Mouse (Mus musculus) heart, postnatal 10 days (tissue): ENCODE results near the gene Fbxw5. TPM values are rescaled to one million over a fixed set of nuclear protein-coding genes. Genes with fewer than 3 reads are reported as not detected.
"Not testable (repeated sequence)": the region's sequence is repeated elsewhere in the genome, so short reads cannot be mapped to it uniquely, and the experiment has no call there.

Source experiments
- DNase-seq, 2 experiments: peaks; one replicate each; pipeline ENCODE4 v3.0.0; 2021
- intact Hi-C: fragments of 180-260 bp; cut with DNase I; formaldehyde crosslinking; loops from one replicate; pipeline ENCODE4 v1.15.1; 2025
- total RNA-seq, 2 experiments: library from RNA; stranded (reverse); gene quantifications; 2 replicates each; pipeline ENCODE4 v1.2.3; 2021

The Fbxw5 gene
- total RNA-seq, 2 experiments from 2014 or later = 93.1 to 93.4 TPM

DNA sequence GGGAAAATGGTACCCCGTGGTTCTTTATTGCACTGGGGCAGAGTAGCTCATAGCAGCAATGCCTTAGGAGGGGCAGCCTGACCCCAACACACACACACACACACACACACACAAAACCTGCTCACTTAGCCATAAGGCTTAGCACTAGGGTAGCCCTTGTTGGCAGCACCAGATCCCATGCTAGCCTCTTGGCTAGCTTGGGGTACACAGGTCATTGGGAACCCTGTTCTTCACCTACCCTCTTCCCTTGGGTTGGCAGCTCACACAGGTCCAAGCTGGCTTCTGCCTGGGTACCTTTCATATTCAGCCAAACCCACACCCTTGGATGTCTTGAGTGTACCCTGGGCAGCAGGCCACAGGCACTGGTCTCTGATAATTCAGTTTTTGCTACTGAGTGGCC is 4.5 kb downstream of the Fbxw5 start:
- no peak for DNase-seq
- intact Hi-C loops = no loop called here

DNA sequence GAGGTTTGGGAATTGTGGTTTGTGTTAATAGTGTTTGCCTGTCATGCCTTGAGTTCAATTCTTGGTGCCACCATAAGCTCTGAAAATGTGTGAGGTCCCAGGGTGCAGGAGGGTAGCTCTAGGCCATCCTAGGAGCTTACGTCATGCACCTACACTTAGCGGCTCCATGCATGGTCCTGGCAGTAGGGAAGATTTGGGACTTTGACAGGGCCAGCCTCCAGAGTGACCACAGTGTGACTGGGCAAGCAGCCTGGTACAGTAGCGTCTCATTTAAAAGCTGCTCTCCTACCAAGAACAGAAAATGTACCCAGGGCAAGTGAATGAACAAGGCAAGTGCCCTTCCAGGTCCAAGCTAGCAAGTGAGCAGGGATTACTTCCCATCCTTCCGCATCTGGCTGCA is 5.3 kb downstream of the Fbxw5 start:
- intact Hi-C loops = no loop called here
- DNase-seq = no peak

DNA sequence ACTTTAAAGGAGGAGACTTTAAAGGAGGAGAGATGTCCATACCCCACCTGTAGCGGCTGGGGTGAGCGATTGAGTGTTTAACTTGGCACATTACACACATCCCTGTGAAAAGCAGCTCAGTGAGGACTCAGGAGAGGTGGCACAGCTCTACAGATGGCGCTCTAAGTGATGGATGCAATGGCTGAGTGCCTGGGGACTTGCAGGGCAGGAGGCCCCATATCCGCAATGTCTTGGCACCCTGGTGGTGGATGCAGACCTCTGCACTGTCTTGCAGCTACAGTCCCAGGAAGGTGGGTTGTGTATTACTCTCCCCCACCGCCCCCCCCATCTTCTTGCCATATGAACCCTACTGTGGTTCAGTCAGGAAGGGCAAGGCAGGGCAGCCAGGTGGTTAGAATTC is 6.4 kb downstream of the Fbxw5 start:
- peak; percentile 23 to 27 for DNase-seq
- intact Hi-C loops = no loop called here

DNA sequence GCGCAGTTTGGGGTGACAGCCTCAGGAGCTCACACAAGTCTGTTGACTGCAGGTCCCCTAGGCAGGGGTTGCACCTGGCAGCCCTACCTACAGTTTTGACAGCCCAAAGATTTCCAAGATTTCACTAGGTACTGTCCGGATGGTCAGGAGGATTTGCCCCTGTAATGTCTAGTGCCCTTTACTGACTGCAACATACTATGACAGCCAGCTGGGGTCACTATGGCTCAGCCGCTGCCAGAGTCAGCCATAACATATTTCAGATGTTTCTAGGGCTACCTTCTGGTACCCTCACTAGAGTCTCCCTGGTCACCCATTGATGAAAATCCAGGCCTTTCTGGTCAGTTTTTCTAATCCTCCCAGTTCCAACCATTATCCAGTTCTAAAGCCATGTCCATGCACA is 9.4 kb downstream of the Fbxw5 start:
- intact Hi-C loops = loop anchor here (1.0 kb wide), 1 partner anchor 40 kb away; no protein-coding TSS in a partner anchor
- peak in 1 of 2 experiments; percentile 12 for DNase-seq

DNA sequence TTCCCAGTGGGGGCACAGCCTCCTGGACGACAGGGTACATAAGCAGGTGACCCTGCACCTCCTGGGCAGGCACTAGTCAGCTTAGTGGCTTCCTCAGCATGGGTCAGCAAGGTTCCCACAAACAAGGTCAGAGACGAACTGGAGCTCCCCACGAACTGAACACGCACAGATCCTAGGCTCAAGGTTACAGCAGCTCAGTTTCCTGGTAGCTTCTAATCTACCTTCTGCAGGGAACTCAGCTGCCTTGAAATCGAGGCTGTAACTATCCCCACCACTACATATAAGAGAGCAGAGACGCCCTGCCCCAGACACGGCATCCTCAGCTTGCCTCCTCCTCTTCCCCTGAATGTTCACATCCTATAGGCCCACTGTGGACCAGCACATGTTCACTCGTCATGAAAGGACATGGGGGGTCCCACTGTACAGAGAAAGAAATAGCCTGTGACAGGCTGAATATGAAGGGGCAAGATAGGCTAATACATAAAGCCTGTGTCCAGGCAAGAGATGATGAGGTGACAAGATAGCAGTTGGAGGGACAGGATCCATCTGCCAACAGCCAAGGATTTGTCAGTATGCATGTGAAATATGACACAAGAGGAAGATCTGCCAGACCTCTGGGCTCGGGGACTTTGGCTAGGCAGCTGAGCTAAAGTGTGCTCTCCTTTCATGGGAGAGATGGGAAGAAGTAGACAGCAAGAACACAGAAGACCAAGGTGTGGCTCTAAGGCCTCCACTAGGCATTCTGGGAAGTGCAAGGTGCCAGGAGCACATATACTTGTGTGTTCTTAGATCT is 26.2 kb downstream of the Fbxw5 start:
- intact Hi-C loops = no loop called here
- DNase-seq = no peak

DNA sequence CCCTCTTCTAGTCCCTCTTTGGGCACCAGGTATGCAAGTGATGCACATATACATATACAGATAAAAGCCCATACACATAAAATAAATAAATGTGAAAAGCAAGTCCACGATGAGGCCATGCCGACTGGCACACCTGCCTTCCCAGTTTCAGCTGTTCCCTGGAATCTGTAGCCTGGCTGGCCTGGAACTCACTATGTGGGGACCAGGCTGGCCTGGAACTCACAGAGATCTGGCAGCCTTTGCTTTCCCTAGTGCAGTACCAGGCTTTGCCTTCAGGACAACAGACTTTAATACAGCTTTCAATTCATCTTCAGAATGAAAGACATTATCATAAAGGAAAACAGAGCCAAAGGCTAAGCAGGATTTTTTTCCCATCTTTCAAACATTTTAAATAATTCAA is 33.2 kb downstream of the Fbxw5 start:
- intact Hi-C loops = no loop called here

DNA sequence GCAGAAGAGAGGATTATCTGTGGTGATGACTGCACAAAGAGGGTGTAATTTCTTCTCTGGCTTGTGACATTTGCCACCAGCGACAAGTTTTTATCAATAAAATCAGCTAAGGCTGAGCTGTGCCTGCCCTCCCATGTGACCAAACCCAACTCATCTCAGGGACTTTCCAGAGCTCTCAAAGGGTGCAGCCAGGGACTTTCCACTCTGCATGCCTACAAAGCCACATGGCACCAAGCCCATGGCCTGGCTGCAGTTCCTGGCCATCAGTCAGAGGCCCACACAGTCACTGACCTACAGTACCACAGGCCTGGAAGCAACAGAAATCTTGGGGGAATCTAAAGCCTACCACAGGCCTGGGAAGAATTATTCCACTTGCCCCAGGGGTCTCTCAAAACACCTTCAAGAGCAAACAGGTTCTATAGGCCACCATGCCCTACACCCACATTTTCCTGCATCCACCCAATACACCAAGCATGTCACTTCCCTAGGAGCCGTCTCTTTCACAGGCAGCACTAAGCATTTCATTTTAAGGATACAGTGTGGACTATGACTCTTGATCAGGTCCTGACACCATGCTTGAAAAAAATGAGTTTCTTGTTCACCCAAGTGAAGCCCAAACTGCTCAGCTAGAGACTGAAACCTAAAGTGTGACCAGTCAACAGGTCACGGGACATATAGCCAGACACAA is 33.8 kb downstream of the Fbxw5 start:
- intact Hi-C loops = no loop called here
- DNase-seq = peak; percentile 91

More for the DNA sequence above, 33.2 kb downstream of the Fbxw5 start:
- no peak for DNase-seq

DNA sequence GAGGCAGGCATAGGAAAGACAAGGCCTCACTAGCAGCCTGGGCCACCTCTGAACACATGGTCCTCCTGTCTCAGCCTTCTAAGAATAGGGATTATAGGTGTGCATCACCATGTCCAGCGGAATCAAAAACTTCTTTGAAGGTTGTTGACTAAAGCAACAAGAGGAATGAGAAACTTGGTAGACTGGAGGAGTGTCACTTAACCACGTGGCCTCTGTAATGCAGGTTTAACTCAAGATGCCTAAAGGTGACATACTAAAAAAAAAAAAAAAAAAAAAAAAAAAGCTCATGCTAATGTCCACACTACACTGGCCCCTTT is 34.3 kb downstream of the Fbxw5 start:
- DNase-seq = no peak
- intact Hi-C loops = no loop called here

DNA sequence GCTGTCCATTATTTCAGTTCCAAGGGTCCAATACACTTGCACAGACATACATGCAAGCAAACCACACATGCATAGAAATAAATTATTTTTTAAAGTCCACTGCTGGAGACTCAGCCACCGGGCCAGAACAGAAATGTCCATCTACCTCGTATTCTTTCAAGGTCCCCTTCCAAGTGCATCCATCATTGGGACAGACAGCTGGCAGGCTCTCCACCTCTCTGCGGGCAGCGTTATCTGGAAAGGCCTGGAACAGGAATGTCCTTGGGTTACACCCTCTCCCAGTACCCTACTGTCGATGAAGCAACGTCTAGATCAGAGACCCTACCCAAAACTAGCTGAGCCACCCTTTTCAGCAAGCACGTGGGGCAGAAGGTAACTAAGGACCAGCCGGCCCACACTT is 36.0 kb downstream of the Fbxw5 start:
- intact Hi-C loops = no loop called here
- DNase-seq = peak in 1 of 2 experiments; percentile 44

DNA sequence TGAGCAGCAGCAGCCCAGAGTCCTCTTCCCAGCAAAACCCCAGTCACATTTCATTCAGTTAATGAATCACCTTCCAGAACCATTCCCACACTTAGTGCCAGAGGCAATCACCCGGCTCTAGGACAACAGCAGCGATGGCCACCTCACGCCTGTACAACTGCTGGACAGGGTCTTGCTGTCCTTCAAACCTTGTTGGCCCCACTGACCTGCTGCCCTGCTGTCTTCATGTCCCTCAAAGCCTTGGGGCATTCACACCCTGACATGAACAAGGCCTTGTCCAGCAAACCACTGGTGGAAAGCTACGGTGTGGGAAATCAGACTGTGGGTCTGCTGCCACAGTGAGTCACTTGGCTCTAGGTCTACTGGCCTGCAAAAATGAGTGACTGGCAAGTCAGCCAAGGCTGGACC is 40.0 kb downstream of the Fbxw5 start:
- no peak for DNase-seq
- intact Hi-C loops = no loop called here

DNA sequence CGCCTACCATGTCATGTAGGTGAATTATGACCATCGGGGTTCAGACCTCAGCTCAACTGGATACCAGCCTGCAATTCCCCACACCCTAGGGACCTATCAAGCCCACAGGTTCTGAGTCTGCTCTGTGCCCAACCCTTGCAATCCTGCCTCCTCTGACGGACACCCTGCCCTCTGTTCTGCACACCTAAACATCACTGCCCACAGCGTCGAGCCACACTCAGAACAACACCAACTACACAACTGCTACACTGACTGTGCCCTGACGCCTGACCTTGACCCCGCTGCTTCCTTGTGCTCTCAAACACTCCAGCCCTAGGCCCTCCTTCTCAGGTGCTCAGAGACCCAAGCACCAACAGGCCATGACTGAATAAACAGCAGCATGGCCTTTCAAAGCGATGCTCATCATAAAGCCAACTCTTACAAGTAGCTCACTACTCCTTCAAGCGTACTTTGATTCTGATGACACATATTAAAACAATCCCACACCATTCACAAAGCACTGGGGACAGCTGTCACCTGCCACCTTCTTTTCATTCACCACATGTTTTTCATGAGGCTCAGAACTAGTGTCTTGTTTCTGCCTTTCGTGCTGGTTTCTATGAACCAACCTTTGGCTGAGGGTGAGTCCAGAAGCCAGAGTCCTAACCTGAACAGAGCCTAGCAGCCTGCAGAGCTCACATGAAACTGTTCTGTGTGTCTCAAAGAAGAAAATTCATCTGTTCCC is 41.3 kb downstream of the Fbxw5 start:
- DNase-seq = no peak
- intact Hi-C loops = no loop called here

DNA sequence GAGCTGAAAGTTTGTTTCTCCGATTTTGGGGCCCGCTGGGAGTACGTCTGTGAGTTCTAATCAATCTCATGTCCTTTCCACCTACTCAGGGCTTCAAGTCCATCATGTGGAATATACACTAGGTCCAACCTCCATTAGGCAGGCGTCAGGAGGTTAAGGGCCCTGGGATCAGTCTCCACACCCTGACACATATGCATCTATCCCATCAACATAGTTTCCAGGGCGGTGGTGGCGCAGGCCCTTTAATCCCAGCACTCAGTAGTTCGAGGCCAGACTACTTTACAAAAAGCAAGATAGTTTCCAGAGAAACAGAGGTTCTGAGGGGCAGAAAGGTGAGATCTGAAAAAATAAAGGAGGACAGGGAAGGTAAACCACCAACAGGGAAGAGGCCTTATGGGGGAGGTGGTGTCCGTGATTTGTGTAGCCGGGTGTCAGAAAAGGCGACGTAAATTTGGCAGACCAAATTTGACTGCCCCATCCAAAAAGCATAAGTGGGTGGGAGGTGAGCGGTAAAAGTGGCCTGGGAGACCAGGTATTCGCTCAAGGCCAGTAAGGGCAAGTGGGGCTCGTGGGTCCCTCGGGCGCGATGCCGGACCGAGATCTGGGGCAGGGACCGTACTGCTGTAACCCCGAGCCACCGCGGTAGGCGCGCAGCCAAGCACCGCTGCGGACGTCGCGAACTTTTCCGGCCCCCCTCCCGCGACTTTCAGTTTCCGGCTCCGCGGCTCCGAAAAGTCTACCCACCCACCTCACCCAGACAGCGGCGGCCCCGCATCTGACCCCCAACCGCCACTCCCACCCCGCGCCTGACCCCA is 45.7 kb downstream of the Fbxw5 start:
- DNase-seq = peak in 1 of 2 experiments; percentile 88
- intact Hi-C loops = no loop called here

DNA sequence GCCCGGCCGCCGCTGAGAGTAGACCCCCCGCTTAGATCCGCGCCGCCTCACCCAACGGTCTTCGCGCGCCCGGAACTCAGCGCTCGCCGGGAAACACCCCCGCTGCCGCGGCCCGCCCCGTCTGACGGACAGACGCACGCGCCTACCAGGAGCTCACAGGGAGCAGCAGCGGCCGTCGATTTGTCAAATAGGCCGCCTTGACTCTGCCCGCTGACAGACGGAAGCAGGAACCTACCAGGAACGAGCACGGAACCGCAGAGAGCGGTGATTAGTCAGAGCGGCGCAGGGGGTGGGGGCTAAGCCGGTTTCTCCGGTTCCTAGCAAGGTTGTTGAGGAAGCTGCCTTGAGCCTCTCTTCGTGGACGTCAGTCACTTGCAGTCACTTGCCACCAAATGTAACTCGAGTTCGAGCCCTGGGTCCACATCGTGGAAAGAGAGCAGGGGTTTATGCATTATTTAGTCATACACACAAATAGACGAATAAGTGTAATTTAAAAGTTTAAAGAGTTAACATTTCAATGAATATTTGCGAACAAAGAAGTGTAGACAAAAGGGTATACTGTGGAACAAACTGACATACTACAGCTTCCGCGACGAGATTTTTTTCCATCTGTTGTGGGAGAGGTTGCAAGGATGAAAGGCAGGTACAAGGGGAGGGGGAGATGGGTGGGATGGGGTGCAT is 46.4 kb downstream of the Fbxw5 start, which contains the start of gene Traf2:
TSS of gene Traf2 (minus strand) at position 130 of the 681 bp plus-strand sequence.
- intact Hi-C loops = no loop called here
- peak; percentile 99 to 100 for DNase-seq

DNA sequence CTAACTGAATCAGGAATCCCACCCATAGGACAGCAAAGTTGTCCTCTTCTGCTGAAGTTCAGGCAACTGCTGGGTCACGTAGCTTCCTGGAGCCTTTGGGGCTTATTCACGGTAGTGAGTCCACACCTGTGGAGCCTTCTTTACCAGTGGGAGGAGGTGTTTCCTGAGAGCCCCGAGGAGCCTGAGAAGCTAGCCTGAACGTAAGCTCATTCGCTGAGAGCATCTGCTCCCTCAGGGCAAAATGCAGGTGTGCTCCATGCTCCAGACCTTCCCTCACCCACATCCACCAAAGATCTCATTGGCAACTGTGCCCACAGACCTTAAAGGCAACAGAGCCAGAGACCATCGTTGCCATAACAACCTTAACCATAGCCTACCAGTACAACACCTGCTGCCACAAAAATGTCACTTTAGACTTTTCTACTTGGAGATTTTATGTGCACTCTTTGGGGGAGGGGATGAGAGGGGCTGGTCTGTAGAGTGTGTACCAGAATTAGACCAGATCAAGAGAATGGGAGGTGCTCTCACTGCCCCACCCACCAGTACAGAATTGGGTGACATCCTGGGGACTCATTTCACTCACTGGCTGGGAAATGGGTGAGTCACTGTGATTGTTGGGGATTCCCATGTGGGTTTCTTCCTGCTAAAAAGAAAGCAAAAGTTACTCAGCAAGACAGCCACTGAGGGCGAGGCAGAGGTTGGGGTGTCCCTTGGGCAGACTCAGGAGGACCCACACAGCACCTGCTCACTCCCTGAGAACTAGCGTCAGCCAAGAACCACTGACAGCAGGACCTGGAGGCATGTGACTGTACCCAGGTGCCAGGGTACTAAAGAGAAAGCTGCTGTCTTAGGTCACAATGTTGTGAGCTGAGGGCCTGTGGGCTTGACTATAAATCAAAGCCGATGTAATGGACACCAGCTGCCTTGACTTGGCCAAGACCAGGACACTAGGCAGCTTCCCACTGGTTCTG is 48.8 kb downstream of the Fbxw5 start:
- no peak for DNase-seq
- intact Hi-C loops = no loop called here

DNA sequence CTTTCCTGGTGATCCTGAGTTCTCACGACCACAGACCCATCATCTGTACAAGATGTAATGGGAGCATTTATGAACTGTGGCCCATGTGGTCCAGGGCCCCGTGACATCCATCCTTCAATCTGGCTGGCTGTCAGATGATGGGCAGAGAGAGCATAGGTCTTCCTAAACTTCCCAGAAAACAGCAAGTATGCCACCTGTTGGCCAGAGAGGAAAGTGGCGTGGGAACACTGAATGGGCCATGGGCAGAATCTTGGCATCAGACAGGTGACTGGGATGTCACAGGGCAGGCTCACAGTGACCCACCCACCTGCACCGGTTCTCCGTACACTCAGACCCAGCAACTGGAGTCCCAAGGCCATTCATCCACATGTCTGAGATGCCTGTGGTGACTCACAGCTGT is 50.6 kb downstream of the Fbxw5 start:
- DNase-seq = peak; percentile 64 to 71
- intact Hi-C loops = loop anchor here (10.0 kb wide), 1 partner anchor 126 kb away; the partner anchor contains the start of genes Abca2 and Fut7

DNA sequence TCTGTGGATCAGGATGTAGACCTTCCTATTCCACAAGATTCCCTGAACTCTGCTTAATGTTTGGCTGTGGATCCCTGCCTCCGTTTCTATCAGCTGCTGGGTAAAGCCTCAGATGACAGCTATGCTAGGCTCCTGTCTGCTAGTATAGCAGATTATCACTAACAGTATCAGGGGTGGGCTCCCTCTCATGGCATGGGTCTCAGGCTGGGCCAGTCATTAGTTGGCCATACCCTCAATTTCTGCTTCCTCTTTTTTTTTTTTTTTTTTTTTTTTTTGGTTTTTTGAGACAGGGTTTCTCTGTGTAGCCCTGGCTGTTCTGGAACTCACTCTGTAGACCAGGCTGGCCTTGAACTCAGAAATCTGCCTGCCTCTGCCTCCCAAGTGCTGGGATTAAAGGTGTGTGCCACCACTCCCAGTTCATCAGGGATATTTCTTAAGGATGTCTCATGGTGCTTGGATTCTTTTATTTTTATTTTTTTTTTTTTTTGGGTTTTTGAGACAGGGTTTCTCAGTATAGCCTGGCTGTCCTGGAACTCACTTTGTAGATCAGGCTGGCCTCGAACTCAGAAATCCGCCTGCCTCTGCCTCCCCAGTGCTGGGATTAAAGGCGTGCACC is 52.7 kb downstream of the Fbxw5 start:
- intact Hi-C loops = loop anchor here (10.0 kb wide), 1 partner anchor 128 kb away; the partner anchor contains the start of genes Abca2 and Fut7
- not testable (repeated sequence) for DNase-seq
